Mouse (Mus musculus) MEL (cell line): ENCODE results near the gene Supt4a. TPM values are rescaled to one million over a fixed set of nuclear protein-coding genes. Genes with fewer than 3 reads are reported as not detected.

Source experiments
- DNase-seq: peaks from one replicate; pipeline ENCODE4 v3.0.0; 2011; ENCODE audit warnings: low read depth, low spot score
- H3K27ac ChIP-seq: 2 replicates; pipeline ENCODE4 v1.5.1; 2012; ENCODE audit warnings: low read depth, mild to moderate bottlenecking, control low read depth, low read length, moderate library complexity; ENCODE audit not compliant: control insufficient read depth
- H3K27me3 ChIP-seq, 2 experiments: fragments of 150-350 bp in 1 of 2; sonication (generic) in 1 of 2; 2 replicates each; pipeline ENCODE4 v1.6.1; 2012; ENCODE audit warnings: low read length in 2 of 2, mild to moderate bottlenecking in 2 of 2, improper control_type of control experiment in 1 of 2, moderate library complexity in 1 of 2; ENCODE audit not compliant: insufficient read depth in 2 of 2, control insufficient read depth in 1 of 2
- H3K36me3 ChIP-seq, 2 experiments: 2 replicates each; pipeline ENCODE4 v1.6.1; 2012 to 2014; ENCODE audit warnings: low read length in 2 of 2, improper control_type of control experiment in 1 of 2, inconsistent platforms in 1 of 2, mild to moderate bottlenecking in 1 of 2; ENCODE audit not compliant: insufficient read depth in 2 of 2, control insufficient read depth in 1 of 2
- H3K4me1 ChIP-seq, 2 experiments: fragments of 150-350 bp in 1 of 2; sonication (generic) in 1 of 2; 2 replicates each; pipeline ENCODE4 v1.6.1; 2012; ENCODE audit warnings: low read length in 2 of 2, improper control_type of control experiment in 1 of 2, mild to moderate bottlenecking in 1 of 2; ENCODE audit not compliant: insufficient read depth in 2 of 2, control insufficient read depth in 1 of 2
- H3K4me3 ChIP-seq, 2 experiments: fragments of 150-350 bp in 1 of 2; sonication (generic) in 1 of 2; 2 replicates each; pipeline ENCODE4 v1.5.1; 2012; ENCODE audit warnings: low read depth in 2 of 2, low read length in 2 of 2, mild to moderate bottlenecking in 2 of 2, moderate library complexity in 2 of 2, control low read depth in 1 of 2, improper control_type of control experiment in 1 of 2; ENCODE audit not compliant: control insufficient read depth in 1 of 2, insufficient read depth in 1 of 2
- H3K79me2 ChIP-seq: 2 replicates; pipeline ENCODE4 v1.6.1; 2012; ENCODE audit warnings: mild to moderate bottlenecking, low read length, moderate library complexity; ENCODE audit not compliant: control insufficient read depth, poor library complexity, insufficient read depth
- H3K9ac ChIP-seq: 2 replicates; pipeline ENCODE4 v1.6.1; 2012; ENCODE audit warnings: low read depth, mild to moderate bottlenecking, control low read depth, low read length, moderate library complexity; ENCODE audit not compliant: control insufficient read depth, poor library complexity, severe bottlenecking
- H3K9me3 ChIP-seq: fragments of 150-350 bp; sonication (generic); replicated peaks from 2 replicates; pipeline ENCODE4 v1.6.1; 2012; ENCODE audit warnings: mild to moderate bottlenecking, low read length, improper control_type of control experiment, moderate library complexity; ENCODE audit not compliant: insufficient read depth
- CHD1 ChIP-seq: IDR thresholded peaks from 2 replicates; pipeline ENCODE4 v1.6.1; 2012; ENCODE audit warnings: low read depth, mild to moderate bottlenecking, inconsistent platforms, low read length, improper control_type of control experiment
- CTCF ChIP-seq, 3 experiments: IDR thresholded peaks in 2 of 3; conservative IDR thresholded peaks in 1 of 3; 2 replicates each; pipeline ENCODE4 v1.5.1; 2011 to 2012; ENCODE audit warnings: low read length in 3 of 3, low read depth in 2 of 3, mild to moderate bottlenecking in 2 of 3, improper control_type of control experiment in 1 of 3, inconsistent platforms in 1 of 3, mixed read lengths in 1 of 3, moderate library complexity in 1 of 3; ENCODE audit not compliant: control insufficient read depth in 1 of 3, insufficient read depth in 1 of 3, poor library complexity in 1 of 3, severe bottlenecking in 1 of 3
- ELF1 ChIP-seq: IDR thresholded peaks from 2 replicates; pipeline ENCODE4 v1.6.1; 2014; ENCODE audit warnings: low read depth, mild to moderate bottlenecking, inconsistent platforms, low read length, improper control_type of control experiment, moderate library complexity
- EP300 ChIP-seq, 2 experiments: IDR thresholded peaks; 2 replicates each; pipeline ENCODE4 v1.6.1; 2011; ENCODE audit warnings: improper control_type of control experiment in 2 of 2, low read length in 2 of 2, low read depth in 1 of 2, mild to moderate bottlenecking in 1 of 2
- KAT2A ChIP-seq: conservative IDR thresholded peaks from 2 replicates; pipeline ENCODE4 v1.6.1; 2012; ENCODE audit warnings: low read depth, low read length, improper control_type of control experiment, inconsistent platforms
- MAFK ChIP-seq: IDR thresholded peaks from 2 replicates; pipeline ENCODE4 v1.6.1; 2011; ENCODE audit warnings: low read depth, mild to moderate bottlenecking, low read length, improper control_type of control experiment, borderline replicate concordance
- MAZ ChIP-seq: IDR thresholded peaks from 2 replicates; pipeline ENCODE4 v1.6.1; 2012; ENCODE audit warnings: low read depth, mild to moderate bottlenecking, inconsistent platforms, low read length, improper control_type of control experiment
- MEF2A ChIP-seq: IDR thresholded peaks from 2 replicates; pipeline ENCODE4 v1.6.1; 2014; ENCODE audit warnings: low read depth, mild to moderate bottlenecking, inconsistent platforms, low read length, improper control_type of control experiment; ENCODE audit not compliant: poor library complexity, insufficient replicate concordance, severe bottlenecking; ENCODE audit errors: extremely low read depth
- MXI1 ChIP-seq: IDR thresholded peaks from 2 replicates; pipeline ENCODE4 v1.6.1; 2011; ENCODE audit warnings: mild to moderate bottlenecking, low read depth, low read length, improper control_type of control experiment
- MYB ChIP-seq: IDR thresholded peaks from 2 replicates; pipeline ENCODE4 v1.6.1; 2011; ENCODE audit warnings: mild to moderate bottlenecking, low read depth, low read length, improper control_type of control experiment
- NELFE ChIP-seq: IDR thresholded peaks from 2 replicates; pipeline ENCODE4 v1.6.1; 2011; ENCODE audit warnings: low read depth, low read length, improper control_type of control experiment
- NRF1 ChIP-seq: IDR thresholded peaks from 2 replicates; pipeline ENCODE4 v1.6.1; 2014; ENCODE audit warnings: low read depth, mild to moderate bottlenecking, inconsistent platforms, low read length, improper control_type of control experiment, moderate library complexity; ENCODE audit not compliant: poor library complexity, insufficient read depth, severe bottlenecking
- POLR2A ChIP-seq, 2 experiments: IDR thresholded peaks; 2 replicates each; pipeline ENCODE4 v1.6.1; 2011 to 2012; ENCODE audit warnings: low read length in 2 of 2, mild to moderate bottlenecking in 2 of 2, control low read depth in 1 of 2, improper control_type of control experiment in 1 of 2, low read depth in 1 of 2, moderate library complexity in 1 of 2; ENCODE audit not compliant: control insufficient read depth in 1 of 2, insufficient read depth in 1 of 2, poor library complexity in 1 of 2
- POLR2AphosphoS2 ChIP-seq: IDR thresholded peaks from 2 replicates; pipeline ENCODE4 v1.6.1; 2011; ENCODE audit warnings: low read length, improper control_type of control experiment
- RCOR1 ChIP-seq: IDR thresholded peaks from 2 replicates; pipeline ENCODE4 v1.6.1; 2012; ENCODE audit warnings: low read depth, mild to moderate bottlenecking, inconsistent platforms, low read length, improper control_type of control experiment
- SIN3A ChIP-seq: IDR thresholded peaks from 2 replicates; pipeline ENCODE4 v1.6.1; 2012; ENCODE audit warnings: low read length, improper control_type of control experiment, inconsistent platforms
- SMC3 ChIP-seq: IDR thresholded peaks from 2 replicates; pipeline ENCODE4 v1.6.1; 2011; ENCODE audit warnings: low read depth, low read length, improper control_type of control experiment
- TAL1 ChIP-seq: IDR thresholded peaks from 2 replicates; pipeline ENCODE4 v1.6.1; 2012; ENCODE audit warnings: mild to moderate bottlenecking, inconsistent platforms, low read length, moderate library complexity, mixed read lengths
- TBP ChIP-seq: IDR thresholded peaks from 2 replicates; pipeline ENCODE4 v1.8.0; 2011; ENCODE audit warnings: low read depth, low read length, improper control_type of control experiment
- USF1 ChIP-seq: IDR thresholded peaks from 2 replicates; pipeline ENCODE4 v1.6.1; 2014; ENCODE audit warnings: low read depth, mild to moderate bottlenecking, inconsistent platforms, low read length, improper control_type of control experiment, moderate library complexity
- ZMIZ1 ChIP-seq: IDR thresholded peaks from 2 replicates; pipeline ENCODE4 v1.6.1; 2012; ENCODE audit warnings: low read depth, mild to moderate bottlenecking, inconsistent platforms, low read length, improper control_type of control experiment, moderate library complexity
- polyA plus RNA-seq, 2 experiments: library from polyadenylated mRNA; stranded (reverse) in 1 of 2; unstranded in 1 of 2; fragments of >175 nt in 1 of 2; fragments of >200 nt in 1 of 2; gene quantifications; 2 replicates each; pipeline versions ENCODE4 v1.2.1 to v1.2.4; 2012; ENCODE audit warnings: low replicate concordance in 2 of 2, low read depth in 1 of 2; ENCODE audit not compliant: insufficient read length in 2 of 2, insufficient read depth in 1 of 2, missing spikeins in 1 of 2
- total RNA-seq: library from RNA; depleted of rRNA; stranded (reverse); fragments of 300-350 nt; gene quantifications from 2 replicates; pipeline ENCODE4 v1.2.3, GENCODE M21; 2012

The Supt4a gene
- total and polyA plus RNA-seq, 3 experiments = 223 to 332 TPM; not detected in 1

GRCm38 (mm10) chr11:87736647-87737134, 661 bp upstream of the Supt4a start (continued):
- TF ChIP-seq KAT2A (no peak; the same call in 1 of the 2 replicates), SMC3 (peak; percentile 37; the same call in 1 of the 2 replicates)

DNA sequence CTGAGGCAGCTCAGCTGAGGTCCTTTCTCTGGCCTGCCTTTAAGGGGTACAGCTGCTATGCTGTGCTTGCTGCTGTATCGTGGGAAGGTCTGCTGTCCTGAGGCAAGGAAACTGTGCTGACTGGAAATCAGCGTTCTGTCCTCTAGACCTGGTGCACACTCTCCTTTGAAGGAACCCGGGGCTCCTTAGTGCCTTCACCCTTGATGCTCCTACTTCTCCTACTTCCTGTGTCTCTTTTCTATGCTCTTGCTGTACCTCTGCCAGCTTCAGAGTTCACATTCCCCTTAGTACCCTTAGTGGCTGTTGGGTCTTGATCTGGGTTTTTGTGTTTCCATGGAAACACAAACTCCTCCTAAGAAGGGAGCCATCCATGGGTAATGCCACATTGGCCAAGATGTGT, 6.3 kb downstream of the Supt4a start:
- Histone ChIP-seq H3K4me3 (no peak overlapping the region), H3K4me1 (peaks cover 0 to 7% of the 10 kb centered on the region in 2 experiments; a peak in 2 of 4 replicates)

DNA sequence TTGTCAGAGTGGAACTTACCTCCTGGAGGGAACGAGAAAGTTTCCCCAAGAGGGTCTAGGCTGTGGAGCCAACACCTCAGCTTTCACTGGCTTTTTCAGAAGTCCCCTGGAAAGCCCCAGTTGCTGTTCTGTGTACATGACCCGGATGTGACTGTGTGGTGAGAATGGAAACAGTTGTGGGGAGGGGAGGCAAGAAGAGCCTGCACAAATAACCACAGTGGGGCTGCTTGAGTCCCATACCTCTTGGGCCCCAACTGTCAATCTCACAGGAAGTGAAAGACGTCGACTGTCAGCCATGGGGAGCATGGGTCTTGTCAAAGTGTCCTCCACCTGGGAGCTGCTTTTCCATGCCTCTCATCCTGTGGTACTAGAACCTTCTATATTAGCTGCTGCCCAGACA, 7.6 kb downstream of the Supt4a start:
- Histone ChIP-seq H3K9ac (no peak overlapping the region), H3K79me2 (peaks cover 15% of the 10 kb centered on the region)
- TF ChIP-seq TAL1 (no peak), MEF2A (no peak), POLR2A (IDR thresholded peaks at IDR 0.05; ENCODE audit: control insufficient read depth in 1 of 2, insufficient read depth in 1 of 2, low read depth in 1 of 2, low read length in 2 of 2, poor library complexity in 1 of 2) (peak in 1 of 2 experiments; percentile 23; a peak in 1 of 4 replicates)

More for the DNA sequence above, 6.3 kb downstream of the Supt4a start:
- no peak overlapping the region for H3K9ac ChIP-seq
- H3K27me3 ChIP-seq = no peaks in the 10 kb centered on the region
- H3K9me3 ChIP-seq = no peaks in the 10 kb centered on the region
- peaks cover 7 to 13% of the 10 kb centered on the region in 2 experiments for H3K36me3 ChIP-seq
- no peak for DNase-seq
- H3K79me2 ChIP-seq = peaks cover 7% of the 10 kb centered on the region
- TF ChIP-seq NELFE (no peak), KAT2A (no peak), EP300 (IDR thresholded peaks at IDR 0.05; ENCODE audit: low read depth in 1 of 2, low read length in 2 of 2) (no peak), POLR2AphosphoS2 (no peak), MAFK (no peak), MAZ (no peak), CHD1 (no peak), ELF1 (no peak), NRF1 (no peak), TBP (no peak), MXI1 (no peak), USF1 (no peak), POLR2A (IDR thresholded peaks at IDR 0.05; ENCODE audit: control insufficient read depth in 1 of 2, insufficient read depth in 1 of 2, low read depth in 1 of 2, low read length in 2 of 2, poor library complexity in 1 of 2) (no peak), SIN3A (no peak), TAL1 (no peak), RCOR1 (no peak), CTCF (IDR thresholded peaks at IDR 0.05 in 2 of 3, conservative IDR thresholded peaks at IDR 0.05 in 1 of 3; ENCODE audit: control insufficient read depth in 1 of 3, insufficient read depth in 1 of 3, low read depth in 2 of 3, low read length in 3 of 3, poor library complexity in 1 of 3, severe bottlenecking in 1 of 3) (no peak), MYB (no peak), ZMIZ1 (no peak)
- no peak overlapping the region for H3K27ac ChIP-seq

More for the DNA sequence above, 7.6 kb downstream of the Supt4a start:
- Histone ChIP-seq H3K9me3 (no peaks in the 10 kb centered on the region), H3K27me3 (no peaks in the 10 kb centered on the region), H3K27ac (no peak overlapping the region), H3K4me1 (peaks cover 0 to 10% of the 10 kb centered on the region in 2 experiments; a peak in 2 of 4 replicates), H3K4me3 (no peak overlapping the region), H3K36me3 (peaks cover 10 to 13% of the 10 kb centered on the region in 2 experiments)
- no peak for DNase-seq
